Mouse (Mus musculus): ENCODE results near the gene Hvcn1. TPM values are rescaled to one million over a fixed set of nuclear protein-coding genes. Genes with fewer than 3 reads are reported as not detected.
"Not testable (repeated sequence)": the region's sequence is repeated elsewhere in the genome, so short reads cannot be mapped to it uniquely, and the experiment has no call there.

The Hvcn1 gene
- polyA plus RNA-seq, 1 experiment from 2014 or later = 3.1 TPM

GRCm38 (mm10) chr5:122212125-122212524 lies 5.5 kb downstream of the Hvcn1 start:
- Histone ChIP-seq H3K4me2 (no peak overlapping the region), H3K27ac (ENCODE audit: low read depth, low read length) (no peak overlapping the region), H3K36me3 (ENCODE audit: control insufficient read depth, insufficient read depth, low read length) (no peaks in the 10 kb centered on the region), H3K4me1 (replicated peaks; ENCODE audit: control insufficient read depth, insufficient read depth, low read length) (peaks cover 7% of the 10 kb centered on the region; the same call in 1 of the 2 replicates), H3K27me3 (replicated peaks; ENCODE audit: control insufficient read depth, insufficient read depth, low read length) (no peaks in the 10 kb centered on the region), H3K9ac (ENCODE audit: low read depth, low read length) (no peak overlapping the region), H3K4me3 (ENCODE audit: low read depth, low read length) (no peak overlapping the region), H3K9me3 (ENCODE audit: control insufficient read depth, low read length) (no peaks in the 10 kb centered on the region)
- 71% methylated on average over 8 of the region's 8 CpGs for WGBS
- DNase-seq (ENCODE audit: low spot score) (no peak), ATAC-seq (replicated peaks; ENCODE audit: low FRiP score) (no peak)

GRCm38 (mm10) chr5:122212820-122213219 lies 6.2 kb downstream of the Hvcn1 start:
- not testable (repeated sequence) for H3K27ac ChIP-seq (ENCODE audit: low read depth, low read length); H3K27me3 ChIP-seq (replicated peaks; ENCODE audit: control insufficient read depth, insufficient read depth, low read length); ATAC-seq (replicated peaks; ENCODE audit: low FRiP score); H3K36me3 ChIP-seq (ENCODE audit: control insufficient read depth, insufficient read depth, low read length); H3K4me3 ChIP-seq (ENCODE audit: low read depth, low read length); H3K9ac ChIP-seq (ENCODE audit: low read depth, low read length); DNase-seq (ENCODE audit: low spot score); H3K4me2 ChIP-seq; H3K4me1 ChIP-seq (replicated peaks; ENCODE audit: control insufficient read depth, insufficient read depth, low read length); H3K9me3 ChIP-seq (ENCODE audit: control insufficient read depth, low read length)
- 88% methylated on average over 1 of the region's 1 CpGs for WGBS

- Histone ChIP-seq H3K27me3 (replicated peaks; ENCODE audit: control insufficient read depth, insufficient read depth, low read length) (no peaks in the 10 kb centered on the region), H3K4me3 (ENCODE audit: low read depth, low read length) (no peak overlapping the region), H3K36me3 (ENCODE audit: control insufficient read depth, insufficient read depth, low read length) (no peaks in the 10 kb centered on the region), H3K27ac (ENCODE audit: low read depth, low read length) (no peak overlapping the region), H3K9ac (ENCODE audit: low read depth, low read length) (no peak overlapping the region), H3K4me1 (replicated peaks; ENCODE audit: control insufficient read depth, insufficient read depth, low read length) (peaks cover 7% of the 10 kb centered on the region; the same call in 1 of the 2 replicates), H3K4me2 (no peak overlapping the region), H3K9me3 (ENCODE audit: control insufficient read depth, low read length) (no peaks in the 10 kb centered on the region)
- ATAC-seq (replicated peaks; ENCODE audit: low FRiP score) (no peak), DNase-seq (ENCODE audit: low spot score) (no peak)
- WGBS = 87% methylated on average over 6 of the region's 6 CpGs
These were observed 7.3 kb downstream of the Hvcn1 start for GRCm38 (mm10) chr5:122213861-122214260.

- Histone ChIP-seq H3K36me3 (ENCODE audit: control insufficient read depth, insufficient read depth, low read length) (no peaks in the 10 kb centered on the region), H3K9ac (ENCODE audit: low read depth, low read length) (no peak overlapping the region), H3K4me3 (ENCODE audit: low read depth, low read length) (no peak overlapping the region), H3K4me2 (no peak overlapping the region), H3K9me3 (ENCODE audit: control insufficient read depth, low read length) (no peaks in the 10 kb centered on the region), H3K27me3 (replicated peaks; ENCODE audit: control insufficient read depth, insufficient read depth, low read length) (no peaks in the 10 kb centered on the region), H3K27ac (ENCODE audit: low read depth, low read length) (no peak overlapping the region), H3K4me1 (replicated peaks; ENCODE audit: control insufficient read depth, insufficient read depth, low read length) (peaks cover 4% of the 10 kb centered on the region; the same call in 1 of the 2 replicates)
- 83% methylated on average over 6 of the region's 6 CpGs for WGBS
- DNase-seq (ENCODE audit: low spot score) (no peak), ATAC-seq (replicated peaks; ENCODE audit: low FRiP score) (no peak)
These were observed 11.0 kb downstream of the Hvcn1 start for GRCm38 (mm10) chr5:122217636-122218035.

- WGBS = 81% methylated on average over 12 of the region's 12 CpGs
- Histone ChIP-seq H3K27me3 (replicated peaks; ENCODE audit: control insufficient read depth, insufficient read depth, low read length) (no peaks in the 10 kb centered on the region), H3K4me3 (ENCODE audit: low read depth, low read length) (no peak overlapping the region), H3K9me3 (ENCODE audit: control insufficient read depth, low read length) (no peaks in the 10 kb centered on the region), H3K4me1 (replicated peaks; ENCODE audit: control insufficient read depth, insufficient read depth, low read length) (peaks cover 4% of the 10 kb centered on the region; the same call in 1 of the 2 replicates), H3K36me3 (ENCODE audit: control insufficient read depth, insufficient read depth, low read length) (no peaks in the 10 kb centered on the region), H3K27ac (ENCODE audit: low read depth, low read length) (no peak overlapping the region), H3K4me2 (no peak overlapping the region), H3K9ac (ENCODE audit: low read depth, low read length) (no peak overlapping the region)
- ATAC-seq (replicated peaks; ENCODE audit: low FRiP score) (no peak), DNase-seq (ENCODE audit: low spot score) (no peak)
These were observed 11.7 kb downstream of the Hvcn1 start for GRCm38 (mm10) chr5:122218109-122218905.

- no peak overlapping the region for H3K27ac ChIP-seq (ENCODE audit: low read depth, low read length)
- H3K9me3 ChIP-seq (ENCODE audit: control insufficient read depth, low read length) = no peaks in the 10 kb centered on the region
- ATAC-seq (replicated peaks; ENCODE audit: low FRiP score) (no peak), DNase-seq (ENCODE audit: low spot score) (no peak)
- no peaks in the 10 kb centered on the region for H3K27me3 ChIP-seq (replicated peaks; ENCODE audit: control insufficient read depth, insufficient read depth, low read length)
- no peak overlapping the region for H3K4me3 ChIP-seq (ENCODE audit: low read depth, low read length)
- no peak overlapping the region for H3K4me2 ChIP-seq
- H3K9ac ChIP-seq (ENCODE audit: low read depth, low read length) = no peak overlapping the region
- peaks cover 4% of the 10 kb centered on the region; the same call in 1 of the 2 replicates for H3K4me1 ChIP-seq (replicated peaks; ENCODE audit: control insufficient read depth, insufficient read depth, low read length)
- WGBS = 61% methylated on average over 7 of the region's 7 CpGs
- H3K36me3 ChIP-seq (ENCODE audit: control insufficient read depth, insufficient read depth, low read length) = no peaks in the 10 kb centered on the region
These were observed 12.3 kb downstream of the Hvcn1 start for GRCm38 (mm10) chr5:122218928-122219327.

GRCm38 (mm10) chr5:122219655-122220629 lies 13.3 kb downstream of the Hvcn1 start:
- DNase-seq (ENCODE audit: low spot score) (no peak), ATAC-seq (replicated peaks; ENCODE audit: low FRiP score) (no peak)
- H3K36me3 ChIP-seq (ENCODE audit: control insufficient read depth, insufficient read depth, low read length) = no peaks in the 10 kb centered on the region
- H3K9me3 ChIP-seq (ENCODE audit: control insufficient read depth, low read length) = no peaks in the 10 kb centered on the region
- no peak overlapping the region for H3K4me3 ChIP-seq (ENCODE audit: low read depth, low read length)
- H3K4me1 ChIP-seq (replicated peaks; ENCODE audit: control insufficient read depth, insufficient read depth, low read length) = peaks cover 4% of the 10 kb centered on the region; the same call in 1 of the 2 replicates
- H3K9ac ChIP-seq (ENCODE audit: low read depth, low read length) = no peak overlapping the region
- WGBS = 49% methylated on average over 18 of the region's 18 CpGs
- H3K27ac ChIP-seq (ENCODE audit: low read depth, low read length) = no peak overlapping the region
- H3K4me2 ChIP-seq = no peak overlapping the region
- H3K27me3 ChIP-seq (replicated peaks; ENCODE audit: control insufficient read depth, insufficient read depth, low read length) = no peaks in the 10 kb centered on the region

- no peak for DNase-seq (ENCODE audit: low spot score)
- ATAC-seq (replicated peaks; ENCODE audit: low FRiP score) = no peak
- 82% methylated on average over 4 of the region's 4 CpGs for WGBS
- no peak overlapping the region for H3K4me2 ChIP-seq
- H3K4me1 ChIP-seq (replicated peaks; ENCODE audit: control insufficient read depth, insufficient read depth, low read length) = peaks cover 4% of the 10 kb centered on the region; the same call in 1 of the 2 replicates
- H3K36me3 ChIP-seq (ENCODE audit: control insufficient read depth, insufficient read depth, low read length) = no peaks in the 10 kb centered on the region
- no peak overlapping the region for H3K27ac ChIP-seq (ENCODE audit: low read depth, low read length)
- no peaks in the 10 kb centered on the region for H3K27me3 ChIP-seq (replicated peaks; ENCODE audit: control insufficient read depth, insufficient read depth, low read length)
- no peaks in the 10 kb centered on the region for H3K9me3 ChIP-seq (ENCODE audit: control insufficient read depth, low read length)
- no peak overlapping the region for H3K4me3 ChIP-seq (ENCODE audit: low read depth, low read length)
- no peak overlapping the region for H3K9ac ChIP-seq (ENCODE audit: low read depth, low read length)
These were observed 14.5 kb downstream of the Hvcn1 start for GRCm38 (mm10) chr5:122221085-122221484.
